Mouse (Mus musculus) CH12.LX (cell line): ENCODE measurements around the gene Adamtsl4. TPM values are rescaled to one million over a fixed set of nuclear protein-coding genes. Genes with fewer than 3 reads are reported as not detected.

Experiments
- DNase-seq: peaks from one replicate; pipeline ENCODE4 v3.0.0-alpha.2; 2013; ENCODE audit errors: extremely low read depth
- H3K27ac ChIP-seq: 2 replicates; pipeline ENCODE4 v1.5.1; 2012; ENCODE audit warnings: low read depth, mild to moderate bottlenecking, control low read depth, moderate library complexity; ENCODE audit not compliant: insufficient read depth
- H3K27me3 ChIP-seq: replicated peaks from 2 replicates; pipeline ENCODE3; 2012; ENCODE audit warnings: inconsistent platforms
- H3K36me3 ChIP-seq, 2 experiments: replicated peaks in 1 of 2; 2 replicates each; pipeline versions ENCODE3 to v1.6.1; 2012; ENCODE audit warnings: inconsistent platforms in 1 of 2, low read length in 1 of 2, mild to moderate bottlenecking in 1 of 2, mixed read lengths in 1 of 2, moderate library complexity in 1 of 2; ENCODE audit not compliant: control insufficient read depth in 1 of 2, insufficient read depth in 1 of 2
- H3K4me1 ChIP-seq, 2 experiments: 2 replicates each; pipeline ENCODE4 v1.6.1; 2012; ENCODE audit warnings: inconsistent platforms in 1 of 2, moderate library complexity in 1 of 2; ENCODE audit not compliant: insufficient read depth in 2 of 2, control insufficient read depth in 1 of 2
- H3K4me2 ChIP-seq: 2 replicates; pipeline ENCODE4 v1.6.1; 2012; ENCODE audit warnings: low read depth, mild to moderate bottlenecking, control low read depth; ENCODE audit not compliant: poor library complexity, insufficient read depth, severe bottlenecking
- H3K4me3 ChIP-seq, 3 experiments: fragments of 150-350 bp in 1 of 3; sonication (generic) in 1 of 3; replicated peaks in 1 of 3; 2 replicates each; pipeline versions ENCODE3 to v1.5.1; 2011 to 2012; ENCODE audit warnings: low read depth in 2 of 3, low read length in 2 of 3, mild to moderate bottlenecking in 2 of 3, moderate library complexity in 2 of 3, control low read depth in 1 of 3, improper control_type of control experiment in 1 of 3, inconsistent platforms in 1 of 3, mixed read lengths in 1 of 3; ENCODE audit not compliant: poor library complexity in 1 of 3
- H3K79me2 ChIP-seq: replicated peaks from 2 replicates; pipeline ENCODE4 v1.6.1; 2012; ENCODE audit warnings: mild to moderate bottlenecking, moderate library complexity; ENCODE audit not compliant: control insufficient read depth, poor library complexity, insufficient read depth, severe bottlenecking; ENCODE audit errors: extremely low read depth
- H3K9ac ChIP-seq: 2 replicates; pipeline ENCODE4 v1.6.1; 2012; ENCODE audit warnings: low read depth, mild to moderate bottlenecking, control low read depth, moderate library complexity; ENCODE audit not compliant: insufficient read depth
- H3K9me3 ChIP-seq: replicated peaks from 2 replicates; pipeline ENCODE3; 2012; ENCODE audit warnings: low read length, inconsistent platforms, mixed read lengths
- BHLHE40 ChIP-seq: IDR thresholded peaks from 2 replicates; pipeline ENCODE4 v1.6.1; 2011; ENCODE audit warnings: mild to moderate bottlenecking, low read depth, low read length, improper control_type of control experiment
- CHD2 ChIP-seq: IDR thresholded peaks from 2 replicates; pipeline ENCODE4 v1.6.1; 2011; ENCODE audit warnings: low read length, improper control_type of control experiment
- CTCF ChIP-seq, 2 experiments: IDR thresholded peaks in 1 of 2; conservative IDR thresholded peaks in 1 of 2; 2 replicates each; pipeline ENCODE4 v1.5.1; 2011 to 2012; ENCODE audit warnings: low read depth in 2 of 2, low read length in 2 of 2, improper control_type of control experiment in 1 of 2, inconsistent platforms in 1 of 2, mild to moderate bottlenecking in 1 of 2, moderate library complexity in 1 of 2
- E2F4 ChIP-seq: IDR thresholded peaks from 2 replicates; pipeline ENCODE4 v1.6.1; 2011; ENCODE audit warnings: low read depth, low read length, improper control_type of control experiment; ENCODE audit not compliant: insufficient replicate concordance
- EP300 ChIP-seq: IDR thresholded peaks from 2 replicates; pipeline ENCODE4 v1.6.1; 2011; ENCODE audit warnings: low read length, improper control_type of control experiment
- ETS1 ChIP-seq: conservative IDR thresholded peaks from 2 replicates; pipeline ENCODE4 v1.6.1; 2012; ENCODE audit warnings: low read depth, mild to moderate bottlenecking, inconsistent platforms, low read length, improper control_type of control experiment, moderate library complexity
- GABPA ChIP-seq: IDR thresholded peaks from 2 replicates; pipeline ENCODE4 v1.6.1; 2012; ENCODE audit warnings: low read depth, low read length, improper control_type of control experiment, inconsistent platforms; ENCODE audit not compliant: insufficient replicate concordance
- HCFC1 ChIP-seq: IDR thresholded peaks from 2 replicates; pipeline ENCODE4 v1.6.1; 2012; ENCODE audit warnings: low read depth, mild to moderate bottlenecking, inconsistent platforms, low read length, improper control_type of control experiment
- IRF4 ChIP-seq: IDR thresholded peaks from 2 replicates; pipeline ENCODE4 v1.6.1; 2014; ENCODE audit warnings: low read depth, mild to moderate bottlenecking, inconsistent platforms, low read length, improper control_type of control experiment
- JUND ChIP-seq: conservative IDR thresholded peaks from 2 replicates; pipeline ENCODE4 v1.6.1; 2011; ENCODE audit warnings: low read depth, low read length, improper control_type of control experiment
- KAT2A ChIP-seq: IDR thresholded peaks from 2 replicates; pipeline ENCODE4 v1.6.1; 2012; ENCODE audit warnings: low read length, improper control_type of control experiment, inconsistent platforms; ENCODE audit not compliant: insufficient replicate concordance
- MAX ChIP-seq: IDR thresholded peaks from 2 replicates; pipeline ENCODE4 v1.6.1; 2011; ENCODE audit warnings: low read length, improper control_type of control experiment
- MEF2A ChIP-seq: IDR thresholded peaks from 2 replicates; pipeline ENCODE4 v1.6.1; 2014; ENCODE audit warnings: low read depth, mild to moderate bottlenecking, inconsistent platforms, low read length, improper control_type of control experiment, borderline replicate concordance
- MXI1 ChIP-seq: IDR thresholded peaks from 2 replicates; pipeline ENCODE4 v1.6.1; 2011; ENCODE audit warnings: mild to moderate bottlenecking, low read depth, low read length, improper control_type of control experiment
- NELFE ChIP-seq: IDR thresholded peaks from 2 replicates; pipeline ENCODE4 v1.6.1; 2011; ENCODE audit warnings: low read depth, low read length, improper control_type of control experiment
- NRF1 ChIP-seq: IDR thresholded peaks from 2 replicates; pipeline ENCODE4 v1.6.1; 2014; ENCODE audit warnings: low read depth, mild to moderate bottlenecking, inconsistent platforms, low read length, improper control_type of control experiment, moderate library complexity
- PAX5 ChIP-seq: IDR thresholded peaks from 2 replicates; pipeline ENCODE4 v1.6.1; 2012; ENCODE audit warnings: low read length, inconsistent platforms, mixed read lengths
- POLR2AphosphoS2 ChIP-seq: IDR thresholded peaks from 2 replicates; pipeline ENCODE4 v1.6.1; 2011; ENCODE audit warnings: low read depth, low read length, improper control_type of control experiment
- RAD21 ChIP-seq: IDR thresholded peaks from 2 replicates; pipeline ENCODE4 v1.6.1; 2011; ENCODE audit warnings: low read depth, mild to moderate bottlenecking, low read length, improper control_type of control experiment, moderate library complexity
- RCOR1 ChIP-seq: conservative IDR thresholded peaks from 2 replicates; pipeline ENCODE4 v1.6.1; 2012; ENCODE audit warnings: low read depth, mild to moderate bottlenecking, inconsistent platforms, low read length, improper control_type of control experiment
- SIN3A ChIP-seq: IDR thresholded peaks from 2 replicates; pipeline ENCODE4 v1.6.1; 2012; ENCODE audit warnings: low read length, improper control_type of control experiment, inconsistent platforms
- SMC3 ChIP-seq: IDR thresholded peaks from 2 replicates; pipeline ENCODE4 v1.6.1; 2011; ENCODE audit warnings: low read depth, low read length, improper control_type of control experiment
- TBP ChIP-seq: conservative IDR thresholded peaks from 2 replicates; pipeline ENCODE4 v1.6.1; 2011; ENCODE audit warnings: low read depth, low read length, improper control_type of control experiment
- UBTF ChIP-seq: IDR thresholded peaks from 2 replicates; pipeline ENCODE4 v1.6.1; 2012; ENCODE audit warnings: low read depth, mild to moderate bottlenecking, inconsistent platforms, low read length, improper control_type of control experiment, moderate library complexity
- USF1 ChIP-seq: IDR thresholded peaks from 2 replicates; pipeline ENCODE4 v1.6.1; 2014; ENCODE audit warnings: low read depth, mild to moderate bottlenecking, inconsistent platforms, low read length, improper control_type of control experiment
- USF2 ChIP-seq: conservative IDR thresholded peaks from 2 replicates; pipeline ENCODE4 v1.6.1; 2011; ENCODE audit warnings: low read depth, low read length, improper control_type of control experiment
- ZC3H11A ChIP-seq: IDR thresholded peaks from 2 replicates; pipeline ENCODE4 v1.6.1; 2012; ENCODE audit warnings: low read depth, mild to moderate bottlenecking, inconsistent platforms, low read length, improper control_type of control experiment
- ZKSCAN1 ChIP-seq: IDR thresholded peaks from 2 replicates; pipeline ENCODE4 v1.6.1; 2012; ENCODE audit warnings: low read depth, inconsistent platforms, low read length, improper control_type of control experiment, borderline replicate concordance
- ZNF384 ChIP-seq: IDR thresholded peaks from 2 replicates; pipeline ENCODE4 v1.6.1; 2012; ENCODE audit warnings: low read depth, low read length, improper control_type of control experiment, inconsistent platforms
- dilution Hi-C: fragments of 300-500 bp; cut with MboI; formaldehyde crosslinking; loops from 2 replicates; pipeline ENCODE4 v1.14.3; 2020; ENCODE audit warnings: low sequenced_read_pairs; ENCODE audit not compliant: extremely low pct_unique_long_range_greater_than_20kb, extremely low pct_ligation_motif_present
- in situ Hi-C: fragments of 300-500 bp; cut with MboI; formaldehyde crosslinking; loops from 3 replicates; pipeline ENCODE4 v1.14.3; 2019; ENCODE audit warnings: low sequenced_read_pairs, low pct_ligation_motif_present, low pct_unique_long_range_greater_than_20kb, mixed read lengths
- polyA plus RNA-seq: library from polyadenylated mRNA; unstranded; fragments of >175 nt; gene quantifications from 2 replicates; pipeline ENCODE4 v1.2.1, GENCODE M21; 2012; ENCODE audit warnings: low read depth; ENCODE audit not compliant: insufficient read length
- total RNA-seq, 2 experiments: library from RNA; depleted of rRNA; stranded (reverse); fragments of 300-350 nt in 1 of 2; fragments of >200 nt in 1 of 2; gene quantifications; 2 replicates each; pipeline ENCODE4 v1.2.3; 2012 to 2014

The Adamtsl4 gene
- total and polyA plus RNA-seq, 3 experiments: 0.10 to 0.85 TPM; not detected in 1

- TF ChIP-seq NELFE: no peak
- TF ChIP-seq POLR2AphosphoS2: no peak
- TF ChIP-seq SIN3A: no peak
- TF ChIP-seq ZC3H11A: no peak
- TF ChIP-seq USF2: no peak
- TF ChIP-seq E2F4: no peak
- TF ChIP-seq PAX5: no peak
- no peak for DNase-seq
- H3K79me2 ChIP-seq: no peaks in the 10 kb centered on the region
- H3K9ac ChIP-seq: no peak overlapping the region
- H3K4me1 ChIP-seq: peaks cover 28 to 72% of the 10 kb centered on the region in 2 experiments
- H3K27ac ChIP-seq: peak overlapping the region; percentile 44; the same call in 1 of the 2 replicates
- H3K36me3 ChIP-seq: peaks cover 0 to 3% of the 10 kb centered on the region in 2 experiments
- peaks cover 6% of the 10 kb centered on the region for H3K9me3 ChIP-seq
- no peak overlapping the region for H3K4me2 ChIP-seq
- dilution Hi-C loops (no loop called here), in situ Hi-C loops (no loop called here)
- no peaks in the 10 kb centered on the region for H3K27me3 ChIP-seq
- no peak overlapping the region for H3K4me3 ChIP-seq
Observed at GRCm38 (mm10) chr3:95648016-95648415, 39.7 kb downstream of the Adamtsl4 start.

- H3K4me3 ChIP-seq: no peak overlapping the region
- peak; percentile 87 for DNase-seq
- in situ Hi-C loops (no loop called here), dilution Hi-C loops (no loop called here)
- peaks cover 6% of the 10 kb centered on the region for H3K9me3 ChIP-seq
- H3K4me2 ChIP-seq: no peak overlapping the region
- peak overlapping the region; percentile 47 for H3K27ac ChIP-seq
- H3K36me3 ChIP-seq: peaks cover 0 to 17% of the 10 kb centered on the region in 2 experiments
- H3K9ac ChIP-seq: no peak overlapping the region
- peaks cover 14 to 51% of the 10 kb centered on the region in 2 experiments for H3K4me1 ChIP-seq
- H3K79me2 ChIP-seq: no peaks in the 10 kb centered on the region
- H3K27me3 ChIP-seq: no peaks in the 10 kb centered on the region
- no peak for TF ChIP-seq KAT2A
- no peak for TF ChIP-seq JUND
- no peak for TF ChIP-seq SMC3
- no peak for TF ChIP-seq ZC3H11A
- peak; percentile 40; the same call in 1 of the 2 replicates for TF ChIP-seq MXI1
- TF ChIP-seq UBTF: no peak
- no peak for TF ChIP-seq POLR2AphosphoS2
- TF ChIP-seq RAD21: no peak; the same call in 1 of the 2 replicates
- TF ChIP-seq CTCF (conservative IDR thresholded peaks at IDR 0.05 in 1 of 2, IDR thresholded peaks at IDR 0.05 in 1 of 2; ENCODE audit: low read depth in 2 of 2, low read length in 2 of 2): no peak
- TF ChIP-seq USF1: peak; percentile 23
- peak; percentile 90 for TF ChIP-seq IRF4
- no peak for TF ChIP-seq NRF1
- peak; percentile 57 for TF ChIP-seq ETS1
- TF ChIP-seq MAX: peak; percentile 74
- TF ChIP-seq HCFC1: peak; percentile 19; the same call in 1 of the 2 replicates
- 0 out of 2 replicates have a peak, but pooled peaks have one; percentile 21 for TF ChIP-seq RCOR1
- TF ChIP-seq MEF2A: peak; percentile 85
- no peak for TF ChIP-seq ZKSCAN1
- TF ChIP-seq BHLHE40: peak; percentile 91
- TF ChIP-seq ZNF384: no peak
- TF ChIP-seq TBP: peak; percentile 72; the same call in 1 of the 2 replicates
- TF ChIP-seq EP300: peak; percentile 88
- no peak for TF ChIP-seq CHD2
- no peak for TF ChIP-seq PAX5
- TF ChIP-seq USF2: no peak
- peak; percentile 45; the same call in 1 of the 2 replicates for TF ChIP-seq SIN3A
- no peak for TF ChIP-seq GABPA
Observed at GRCm38 (mm10) chr3:95645313-95646235, 42.1 kb downstream of the Adamtsl4 start.
